Mouse (Mus musculus) erythroblast, embryonic 14.5 days (primary cell): Measurements from ENCODE around the gene Chd5.

ENCODE experiments used
- GATA1 ChIP-seq: IDR thresholded peaks from 2 replicates; pipeline ENCODE4 v1.6.1; 2012; ENCODE audit warnings: low read length, inconsistent platforms, mixed read lengths
- TAL1 ChIP-seq: IDR thresholded peaks from 3 replicates; pipeline ENCODE4 v1.6.1; 2012; ENCODE audit warnings: low read length, inconsistent platforms, mixed read lengths

DNA sequence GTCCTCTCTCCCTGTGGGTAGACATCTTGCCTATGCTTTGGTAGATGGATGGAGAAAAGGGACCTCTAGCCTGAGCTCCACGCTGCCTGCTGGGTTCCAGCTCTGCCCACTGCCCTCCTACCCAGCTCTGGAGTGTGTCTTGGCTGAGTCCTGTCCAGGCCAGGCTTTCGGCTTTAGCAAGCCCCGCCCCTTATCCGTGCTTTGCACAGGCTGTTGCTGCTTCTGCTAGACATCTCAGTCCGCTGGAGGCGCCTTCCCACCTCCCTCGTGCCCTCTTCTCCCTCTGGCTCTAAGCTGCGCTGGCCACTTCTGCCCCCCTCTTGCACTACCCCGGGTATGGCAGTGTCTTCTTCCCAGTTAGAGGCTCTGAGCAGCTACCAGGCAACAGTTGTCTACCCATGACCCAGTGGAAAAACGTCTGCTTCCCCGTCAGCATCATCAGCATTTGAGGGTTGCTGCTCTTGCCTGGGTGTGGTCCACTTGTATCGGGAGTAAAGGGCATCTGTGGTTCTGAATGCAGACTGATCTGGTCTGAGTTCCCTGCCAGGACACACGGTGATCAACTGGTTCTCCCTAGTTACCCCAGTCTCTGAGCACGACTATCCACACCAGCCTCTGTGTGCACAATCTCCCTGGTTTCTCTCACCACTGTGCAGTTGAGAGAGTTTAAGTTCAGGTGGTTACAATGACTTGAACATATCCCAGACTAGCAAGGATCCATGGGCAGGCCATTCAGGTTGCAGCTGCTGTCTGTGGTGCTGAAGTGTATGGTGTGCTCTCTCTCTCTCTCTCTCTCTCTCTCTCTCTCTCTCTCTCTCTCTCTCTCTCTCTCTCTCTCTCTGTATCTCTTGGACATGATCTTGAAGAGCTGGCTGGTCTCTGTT, 13.2 kb downstream of the Chd5 start:
- TF ChIP-seq GATA1: no peak
- TF ChIP-seq TAL1: no peak
